Mouse (Mus musculus) gastrocnemius, postnatal 10 days (tissue): ENCODE results near the gene Mpc1. TPM values are rescaled to one million over a fixed set of nuclear protein-coding genes. Genes with fewer than 3 reads are reported as not detected.
A peak's percentile ranks its signal among the peaks of the same experiment; 100 is the strongest.
"Not testable (repeated sequence)": the region's sequence is repeated elsewhere in the genome, so short reads cannot be mapped to it uniquely, and the experiment has no call there.

ENCODE experiments used
- DNase-seq: peaks from one replicate; pipeline ENCODE4 v3.0.0; 2021; ENCODE audit warnings: mixed read lengths
- total RNA-seq, 2 experiments: library from RNA; stranded (reverse); gene quantifications; 2 replicates each; pipeline ENCODE4 v1.2.3; 2021

The Mpc1 gene
- total RNA-seq, 2 experiments from 2014 or later = 206 to 242 TPM

GRCm38 (mm10) chr17:8330602-8331001 lies 47.9 kb downstream of the Mpc1 start:
- DNase-seq = no peak

GRCm38 (mm10) chr17:8337159-8337558 lies 54.5 kb downstream of the Mpc1 start, which contains the start of gene Prr18:
Gene Prr18, plus strand, starts transcription at chr17:8337459.
- DNase-seq = not testable (repeated sequence)

- DNase-seq = no peak
These were observed 57.1 kb downstream of the Mpc1 start for GRCm38 (mm10) chr17:8339666-8340374.

GRCm38 (mm10) chr17:8340407-8341359 lies 58.0 kb downstream of the Mpc1 start:
- peak; percentile 32 for DNase-seq

- peak; percentile 13 for DNase-seq
These were observed 58.8 kb downstream of the Mpc1 start for GRCm38 (mm10) chr17:8341360-8341963.

GRCm38 (mm10) chr17:8342706-8343105 lies 60.0 kb downstream of the Mpc1 start:
- no peak for DNase-seq

GRCm38 (mm10) chr17:8343416-8343815 lies 60.7 kb downstream of the Mpc1 start:
- no peak for DNase-seq

Other genes with a start within 250 kb of the Mpc1 start
- under 1 TPM; 0.23 to 0.26 TPM for gene Gm49673, start 135.1 kb upstream of the Mpc1 start, total RNA-seq
- gene Rnaset2a, start 134.8 kb upstream of the Mpc1 start, total RNA-seq = 10 to 100 TPM; 15.6 to 19.2 TPM
- gene Fgfr1op, start 117.4 kb upstream of the Mpc1 start, total RNA-seq = 10 to 100 TPM; 13.3 to 15.3 TPM
- not detected for gene Ccr6, start 46.9 kb upstream of the Mpc1 start, total RNA-seq
- 10 to 100 TPM; 16.0 to 21.0 TPM for gene Sft2d1, start 28.2 kb downstream of the Mpc1 start, total RNA-seq
- under 1 TPM in 1 of 2 experiments, not detected in 1; 0.27 TPM for gene Prr18, start 54.6 kb downstream of the Mpc1 start, total RNA-seq
- gene T2, start 73.1 kb downstream of the Mpc1 start, total RNA-seq = not detected
- not detected for gene T, start 151.5 kb downstream of the Mpc1 start, total RNA-seq
- 1 to 10 TPM; 5.7 to 7.4 TPM for gene Pde10a, start 242.5 kb downstream of the Mpc1 start, total RNA-seq